Mouse (Mus musculus): ENCODE measurements around the gene Maob. TPM values are rescaled to one million over a fixed set of nuclear protein-coding genes. Genes with fewer than 3 reads are reported as not detected.

Maob gene
- total and polyA plus RNA-seq, 3 experiments: not detected

DNA sequence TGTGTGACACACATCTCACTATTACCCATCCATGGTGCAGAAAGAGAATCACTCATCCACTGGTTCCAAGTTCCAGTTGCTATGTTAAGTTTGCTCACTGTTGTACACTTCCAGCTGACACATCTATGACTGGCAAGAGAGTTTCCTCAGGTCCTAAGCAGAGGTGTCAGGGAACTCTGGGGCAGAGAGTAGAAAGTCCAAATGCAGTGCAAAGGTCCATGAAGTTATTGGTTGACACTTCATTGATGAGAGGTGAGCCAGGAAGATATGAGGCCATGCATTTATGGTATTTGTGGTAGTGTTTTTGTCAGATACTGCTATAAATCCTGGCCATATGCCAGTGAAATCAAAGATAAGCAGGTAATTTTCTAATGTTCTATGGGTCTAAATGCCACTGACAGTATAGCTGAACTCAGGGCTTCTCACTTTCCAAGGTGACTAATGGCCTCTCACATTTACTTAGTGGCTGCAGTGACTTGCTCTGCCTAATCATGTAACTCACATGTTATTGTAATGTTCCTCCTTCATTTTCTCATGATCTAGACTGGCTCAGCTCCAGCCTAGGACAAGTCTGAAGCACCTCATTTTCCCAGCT, 19.4 kb upstream of the Maob start:
- no peaks in the 10 kb centered on the region for H3K36me3 ChIP-seq (ENCODE audit: control insufficient read depth in 1 of 2, insufficient read depth in 2 of 2, low read length in 2 of 2)
- no peaks in the 10 kb centered on the region for H3K4me1 ChIP-seq (ENCODE audit: control insufficient read depth in 1 of 2, insufficient read depth in 2 of 2, low read length in 2 of 2)
- H3K9ac ChIP-seq (ENCODE audit: control insufficient read depth, low read depth, low read length, poor library complexity, severe bottlenecking): no peak overlapping the region
- H3K27me3 ChIP-seq (ENCODE audit: control insufficient read depth in 1 of 2, insufficient read depth in 2 of 2, low read length in 2 of 2): no peaks in the 10 kb centered on the region
- no peak overlapping the region for H3K4me3 ChIP-seq (ENCODE audit: control insufficient read depth in 1 of 2, insufficient read depth in 1 of 2, low read depth in 2 of 2, low read length in 2 of 2)
- no peak for DNase-seq (ENCODE audit: low read depth, low spot score)
- TF ChIP-seq BHLHE40 (IDR thresholded peaks at IDR 0.05; ENCODE audit: borderline replicate concordance, low read depth, low read length) (no peak), USF1 (IDR thresholded peaks at IDR 0.05; ENCODE audit: low read depth, low read length) (no peak), CHD1 (IDR thresholded peaks at IDR 0.05; ENCODE audit: low read depth, low read length) (no peak), MYB (IDR thresholded peaks at IDR 0.05; ENCODE audit: low read depth, low read length) (no peak), HCFC1 (IDR thresholded peaks at IDR 0.05; ENCODE audit: low read depth, low read length) (no peak), SMC3 (IDR thresholded peaks at IDR 0.05; ENCODE audit: low read depth, low read length) (no peak), CHD2 (IDR thresholded peaks at IDR 0.05; ENCODE audit: low read length) (no peak)
- no peaks in the 10 kb centered on the region for H3K9me3 ChIP-seq (replicated peaks; ENCODE audit: insufficient read depth, low read length)
- H3K79me2 ChIP-seq (ENCODE audit: control insufficient read depth, insufficient read depth, low read length, poor library complexity): no peaks in the 10 kb centered on the region
- no peak overlapping the region for H3K27ac ChIP-seq (ENCODE audit: control insufficient read depth, low read depth, low read length)

DNA sequence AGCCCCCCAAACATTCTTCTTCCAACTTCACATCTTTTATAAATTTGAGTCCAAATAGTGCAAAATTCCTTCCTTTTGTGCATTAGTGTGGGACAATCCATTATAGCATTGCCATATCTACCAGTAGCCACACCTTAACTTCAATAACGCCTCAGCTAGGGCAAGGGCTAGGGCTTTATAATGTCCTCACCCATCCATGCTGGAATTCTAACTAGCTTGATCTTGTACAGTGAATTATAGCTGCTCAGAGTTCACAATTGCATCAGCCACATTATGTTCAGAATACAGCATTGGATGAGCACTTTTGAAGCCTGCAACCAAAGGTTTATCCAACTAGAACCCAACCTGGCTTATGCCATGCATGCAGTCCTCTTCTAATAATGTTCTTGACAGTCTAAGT, 8.9 kb upstream of the Maob start:
- H3K27me3 ChIP-seq (ENCODE audit: control insufficient read depth in 1 of 2, insufficient read depth in 2 of 2, low read length in 2 of 2): no peaks in the 10 kb centered on the region
- no peaks in the 10 kb centered on the region for H3K4me1 ChIP-seq (ENCODE audit: control insufficient read depth in 1 of 2, insufficient read depth in 2 of 2, low read length in 2 of 2)
- H3K79me2 ChIP-seq (ENCODE audit: control insufficient read depth, insufficient read depth, low read length, poor library complexity): no peaks in the 10 kb centered on the region
- no peaks in the 10 kb centered on the region for H3K9me3 ChIP-seq (replicated peaks; ENCODE audit: insufficient read depth, low read length)
- no peak overlapping the region for H3K4me3 ChIP-seq (ENCODE audit: control insufficient read depth in 1 of 2, insufficient read depth in 1 of 2, low read depth in 2 of 2, low read length in 2 of 2)
- no peak for DNase-seq (ENCODE audit: low read depth, low spot score)
- no peak overlapping the region for H3K9ac ChIP-seq (ENCODE audit: control insufficient read depth, low read depth, low read length, poor library complexity, severe bottlenecking)
- TF ChIP-seq MEF2A (IDR thresholded peaks at IDR 0.05; ENCODE audit: extremely low read depth, insufficient replicate concordance, low read depth, low read length, poor library complexity, severe bottlenecking) (no peak), POLR2AphosphoS2 (IDR thresholded peaks at IDR 0.05; ENCODE audit: low read length) (no peak), TCF12 (IDR thresholded peaks at IDR 0.05; ENCODE audit: low read depth, low read length) (no peak), USF1 (IDR thresholded peaks at IDR 0.05; ENCODE audit: low read depth, low read length) (no peak), MYB (IDR thresholded peaks at IDR 0.05; ENCODE audit: low read depth, low read length) (no peak), EP300 (IDR thresholded peaks at IDR 0.05; ENCODE audit: low read depth in 1 of 2, low read length in 2 of 2) (no peak), NRF1 (IDR thresholded peaks at IDR 0.05; ENCODE audit: insufficient read depth, low read depth, low read length, poor library complexity, severe bottlenecking) (no peak), MAFK (IDR thresholded peaks at IDR 0.05; ENCODE audit: borderline replicate concordance, low read depth, low read length) (no peak), ETS1 (IDR thresholded peaks at IDR 0.05; ENCODE audit: low read depth, low read length) (no peak)
- no peak overlapping the region for H3K27ac ChIP-seq (ENCODE audit: control insufficient read depth, low read depth, low read length)
- no peaks in the 10 kb centered on the region for H3K36me3 ChIP-seq (ENCODE audit: control insufficient read depth in 1 of 2, insufficient read depth in 2 of 2, low read length in 2 of 2)
